In genomic region chr1:190928370-190929009, GRCm38 (mm10) we compare ENCODE assay signal across 8 mouse cellular contexts. TPM values are rescaled to one million over a fixed set of nuclear protein-coding genes. Genes with fewer than 3 reads are reported as not detected.
A peak's percentile ranks its signal among the peaks of the same experiment; 100 is the strongest.
DNase-seq lines count a peak whose midpoint lies in the region; ATAC-seq and TF ChIP-seq lines count a peak whose summit lies in the region.

No protein-coding gene starts in this region.

- peak overlapping the region; percentile 68 for H3K4me2 ChIP-seq in embryonic facial prominence, embryonic 15.5 days (replicated peaks)
- H3K4me2 ChIP-seq in limb, embryonic 14.5 days (replicated peaks; ENCODE audit: low read depth, low read length, severe bottlenecking), result peak overlapping the region; percentile 52
- H3K4me2 ChIP-seq in midbrain, postnatal 0 days (ENCODE audit: low read depth, low read length, poor library complexity, severe bottlenecking), result peak overlapping the region; percentile 66

- under 1% methylated on average over 54 of the region's 79 CpGs for WGBS in bone marrow, adult 2 months
- under 1% methylated on average over 32 of the region's 79 CpGs for WGBS in embryonic facial prominence, embryonic 15.5 days
- 0% methylated on average over 26 of the region's 79 CpGs for WGBS in limb, embryonic 14.5 days
- 0% methylated on average over 35 of the region's 79 CpGs for WGBS in midbrain, postnatal 0 days

- peak overlapping the region; percentile 78 for H3K9ac ChIP-seq in embryonic facial prominence, embryonic 15.5 days
- H3K9ac ChIP-seq in limb, embryonic 14.5 days (ENCODE audit: low read depth, low read length, severe bottlenecking), result peak overlapping the region; percentile 91
- peak overlapping the region; percentile 92 for H3K9ac ChIP-seq in midbrain, postnatal 0 days (replicated peaks; ENCODE audit: low read length, poor library complexity, severe bottlenecking)

- TF ChIP-seq CTCF in bone marrow, adult 2 months (IDR thresholded peaks at IDR 0.05; ENCODE audit: control insufficient read depth, insufficient read depth, low read length), result peak; percentile 8; the same call in 1 of the 2 replicates
- TF ChIP-seq CTCF in midbrain, postnatal 0 days (IDR thresholded peaks at IDR 0.05), result no peak

- no peaks in the 10 kb centered on the region for H3K27me3 ChIP-seq in embryonic facial prominence, embryonic 15.5 days
- H3K27me3 ChIP-seq in limb, embryonic 14.5 days (ENCODE audit: control insufficient read depth, insufficient read depth, low read length), result no peaks in the 10 kb centered on the region
- no peaks in the 10 kb centered on the region for H3K27me3 ChIP-seq in midbrain, postnatal 0 days (ENCODE audit: insufficient read depth, low read length)

- H3K9me3 ChIP-seq in embryonic facial prominence, embryonic 15.5 days (replicated peaks), result no peaks in the 10 kb centered on the region
- H3K9me3 ChIP-seq in limb, embryonic 14.5 days (ENCODE audit: control insufficient read depth, low read length), result no peaks in the 10 kb centered on the region
- H3K9me3 ChIP-seq in midbrain, postnatal 0 days (ENCODE audit: low read length), result no peaks in the 10 kb centered on the region

- peak overlapping the region; percentile 94 for H3K4me3 ChIP-seq in bone marrow, adult 2 months (replicated peaks; ENCODE audit: control insufficient read depth, low read depth, low read length)
- peak overlapping the region; percentile 79 for H3K4me3 ChIP-seq in embryonic facial prominence, embryonic 15.5 days (replicated peaks)
- H3K4me3 ChIP-seq in limb, embryonic 14.5 days (replicated peaks; ENCODE audit: low read length), result peak overlapping the region; percentile 74
- H3K4me3 ChIP-seq in midbrain, postnatal 0 days (ENCODE audit: low read depth, low read length), result peak overlapping the region; percentile 67

- H3K36me3 ChIP-seq in embryonic facial prominence, embryonic 15.5 days, result no peaks in the 10 kb centered on the region
- H3K36me3 ChIP-seq in limb, embryonic 14.5 days (ENCODE audit: control insufficient read depth, insufficient read depth, low read length), result peaks cover 7% of the 10 kb centered on the region; the same call in 1 of the 2 replicates
- 0 out of 2 replicates have a peak, but pooled peaks cover 3% of the 10 kb centered on the region for H3K36me3 ChIP-seq in midbrain, postnatal 0 days (ENCODE audit: insufficient read depth, low read length)

- H3K27ac ChIP-seq in bone marrow, adult 2 months (ENCODE audit: control insufficient read depth, insufficient read depth, low read depth, low read length, poor library complexity), result peak overlapping the region; percentile 98
- peak overlapping the region; percentile 99 for H3K27ac ChIP-seq in embryonic facial prominence, embryonic 15.5 days (replicated peaks)
- H3K27ac ChIP-seq in limb, embryonic 14.5 days (replicated peaks; ENCODE audit: low read depth, low read length), result peak overlapping the region; percentile 98
- H3K27ac ChIP-seq in midbrain, postnatal 0 days (ENCODE audit: low read depth, low read length), result peak overlapping the region; percentile 99

- peak; percentile 89 for TF ChIP-seq POLR2A in bone marrow, adult 2 months (IDR thresholded peaks at IDR 0.05; ENCODE audit: borderline replicate concordance, control insufficient read depth, low read depth, low read length)
- TF ChIP-seq POLR2A in limb, embryonic 14.5 days (IDR thresholded peaks at IDR 0.05; ENCODE audit: borderline replicate concordance, extremely low read depth, insufficient read depth, insufficient read length), result peak; percentile 87; the same call in 1 of the 2 replicates

- DNase-seq in 416B (ENCODE audit: low read depth), result peak; percentile 98
- DNase-seq in heart, adult 8-10 months (ENCODE audit: low spot score), result peak; percentile 97
- peak; percentile 99 for DNase-seq in kidney, adult 9 months
- DNase-seq in limb, embryonic 14.5 days (ENCODE audit: low spot score), result peak; percentile 98
- peak; percentile 98 for DNase-seq in midbrain, postnatal 0 days (ENCODE audit: low spot score)
- peak; percentile 96 to 97 for DNase-seq in spleen, postnatal 14 days (ENCODE audit: low spot score in 2 of 2)

- peaks cover 1% of the 10 kb centered on the region; the same call in 1 of the 2 replicates for H3K4me1 ChIP-seq in bone marrow, adult 2 months (ENCODE audit: control insufficient read depth, insufficient read depth, low read length)
- H3K4me1 ChIP-seq in embryonic facial prominence, embryonic 15.5 days, result peaks cover 13% of the 10 kb centered on the region
- peaks cover 17% of the 10 kb centered on the region for H3K4me1 ChIP-seq in limb, embryonic 14.5 days (ENCODE audit: control insufficient read depth, insufficient read depth, low read length)
- peaks cover 4% of the 10 kb centered on the region; the same call in 1 of the 2 replicates for H3K4me1 ChIP-seq in midbrain, postnatal 0 days (ENCODE audit: insufficient read depth, low read length)

- ATAC-seq in embryonic facial prominence, embryonic 15.5 days (ENCODE audit: insufficient number of reproducible peaks, low FRiP score, low TSS enrichment, low read depth), result peak; percentile 96
- peak; percentile 96 for ATAC-seq in limb, embryonic 14.5 days (ENCODE audit: low FRiP score, low read depth)
- ATAC-seq in midbrain, postnatal 0 days (ENCODE audit: low FRiP score), result peak; percentile 96

RNA-seq across cellular contexts. Expression of gene Angel2, which starts 3.6 kb away (rescaled TPM):
- polyA plus RNA-seq in bone marrow, adult 2 months (2011; ENCODE audit: insufficient read depth, insufficient read length, low replicate concordance, missing spikeins), result 14.3 and 28.3 TPM in 2 replicates
- polyA plus RNA-seq in embryonic facial prominence, embryonic 15.5 days (2015; fragmentation: Nextera tagmentation; extraction: Ambion mirVana), result 40.3 and 45.7 TPM in 2 replicates
- 10 to 100 TPM; 24.0 to 30.2 (median 26.4) TPM for total RNA-seq in heart, adult 8-10 months (2022)
- 47.2 and 48.8 TPM in 2 replicates for polyA plus RNA-seq in limb, embryonic 14.5 days (2012; rRNA removed)
- polyA plus RNA-seq in limb, embryonic 14.5 days (2014; fragmentation: Nextera tagmentation; extraction: Ambion mirVana), result 44.9 and 47.6 TPM in 2 replicates
- total RNA-seq in midbrain, postnatal 0 days (2014; rRNA removed), result 31.4 and 40.1 TPM in 2 replicates
- polyA plus RNA-seq in midbrain, postnatal 0 days (2015; fragmentation: Nextera tagmentation; extraction: Ambion mirVana), result 40.4 and 41.6 TPM in 2 replicates

RNA-seq across cellular contexts. Expression of gene Rps6kc1, which starts 16.9 kb away (rescaled TPM):
- 4.9 and 8.9 TPM in 2 replicates for polyA plus RNA-seq in bone marrow, adult 2 months (2011; ENCODE audit: insufficient read depth, insufficient read length, low replicate concordance, missing spikeins)
- 15.2 and 16.2 TPM in 2 replicates for polyA plus RNA-seq in embryonic facial prominence, embryonic 15.5 days (2015; fragmentation: Nextera tagmentation; extraction: Ambion mirVana)
- 10 to 100 TPM; 14.2 to 18.5 (median 17.0) TPM for total RNA-seq in heart, adult 8-10 months (2022)
- 14.7 and 16.6 TPM in 2 replicates for polyA plus RNA-seq in limb, embryonic 14.5 days (2012; rRNA removed)
- 17.4 and 19.4 TPM in 2 replicates for polyA plus RNA-seq in limb, embryonic 14.5 days (2014; fragmentation: Nextera tagmentation; extraction: Ambion mirVana)
- 44.7 and 47.9 TPM in 2 replicates for total RNA-seq in midbrain, postnatal 0 days (2014; rRNA removed)
- polyA plus RNA-seq in midbrain, postnatal 0 days (2015; fragmentation: Nextera tagmentation; extraction: Ambion mirVana), result 26.9 and 28.6 TPM in 2 replicates

RNA-seq across cellular contexts. Expression of gene Vash2, which starts 50.6 kb away (rescaled TPM):
- not detected in 2 replicates for polyA plus RNA-seq in bone marrow, adult 2 months (2011; ENCODE audit: insufficient read depth, insufficient read length, low replicate concordance, missing spikeins)
- polyA plus RNA-seq in embryonic facial prominence, embryonic 15.5 days (2015; fragmentation: Nextera tagmentation; extraction: Ambion mirVana), result 45.3 and 49.0 TPM in 2 replicates
- 1 to 10 TPM in 1 of 4 experiments, under 1 TPM in 3; 0.08 to 1.0 (median 0.27) TPM for total RNA-seq in heart, adult 8-10 months (2022)
- 39.7 and 40.1 TPM in 2 replicates for polyA plus RNA-seq in limb, embryonic 14.5 days (2012; rRNA removed)
- polyA plus RNA-seq in limb, embryonic 14.5 days (2014; fragmentation: Nextera tagmentation; extraction: Ambion mirVana), result 64.7 and 66.9 TPM in 2 replicates
- total RNA-seq in midbrain, postnatal 0 days (2014; rRNA removed), result 46.1 and 51.2 TPM in 2 replicates
- polyA plus RNA-seq in midbrain, postnatal 0 days (2015; fragmentation: Nextera tagmentation; extraction: Ambion mirVana), result 48.8 and 49.5 TPM in 2 replicates

Comparison
In these comparisons a context has a peak if more than half of its experiments do, and no peak if none do; other contexts are left out.
1. Peak in every context shown above with its lines: DNase-seq, ATAC-seq, H3K4me3 ChIP-seq and H3K27ac ChIP-seq.
2. RNA of gene Vash2, which starts 50.6 kb away (polyA plus RNA-seq): 39.7 to 66.9 TPM in limb, embryonic 14.5 days, 48.8 to 49.5 TPM in midbrain, postnatal 0 days and 45.3 to 49.0 TPM in embryonic facial prominence, embryonic 15.5 days; not detected in bone marrow, adult 2 months; every median in the first group is over 10 times any median in the second.